Mouse (Mus musculus): ENCODE measurements around the gene Hoxc5.

DNA sequence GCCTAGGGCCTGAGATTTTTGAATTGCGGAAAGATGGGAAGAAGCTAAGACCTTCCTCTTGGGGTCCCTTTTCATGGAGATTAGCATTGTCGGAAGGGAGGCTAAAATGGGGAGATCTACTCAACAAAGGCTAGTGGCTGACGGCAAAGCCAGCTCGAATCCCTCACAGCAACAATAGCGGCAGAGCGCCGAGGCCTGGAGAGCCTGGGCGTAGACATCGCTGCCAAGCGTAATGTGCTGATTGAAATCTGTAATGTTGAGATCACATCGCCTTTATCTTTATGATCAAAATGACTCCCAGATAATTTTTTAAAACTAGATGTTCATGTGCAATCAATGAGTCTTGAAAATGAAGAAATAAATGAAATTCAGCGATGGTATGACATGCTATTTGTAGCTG is 32.8 kb upstream of the Hoxc5 start:
- TF ChIP-seq CTCF (IDR thresholded peaks at IDR 0.05; ENCODE audit: control insufficient read depth, insufficient read depth, insufficient read length), result no peak
- TF ChIP-seq CEBPB (IDR thresholded peaks at IDR 0.05; ENCODE audit: low read depth), result no peak

All from C2C12 (cell line).